Mouse (Mus musculus): ENCODE results near the gene Olfr1205.

The Olfr1205 gene

DNA sequence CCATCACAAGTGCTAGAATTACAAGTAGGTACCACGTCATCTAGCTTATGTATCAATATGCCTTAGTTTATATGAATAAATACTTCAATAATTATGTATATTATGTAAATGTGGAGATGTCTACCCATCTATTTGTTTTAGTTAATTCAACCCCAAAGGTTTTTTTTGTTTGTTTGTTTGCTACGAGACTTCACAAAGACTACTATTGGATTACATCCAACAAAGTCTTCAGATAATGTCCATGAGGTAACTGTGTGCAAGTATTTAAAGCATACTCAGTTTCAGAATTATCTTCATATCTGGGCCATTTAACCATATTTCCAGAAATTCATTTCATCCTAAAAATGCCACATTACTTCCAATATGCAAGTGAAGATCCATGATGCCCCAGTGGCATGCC is at the start of gene Olfr1205:
Gene Olfr1205 (plus strand): TSS at position 301 of the 400 bp plus-strand sequence.
- DNase-seq: no peak

DNA sequence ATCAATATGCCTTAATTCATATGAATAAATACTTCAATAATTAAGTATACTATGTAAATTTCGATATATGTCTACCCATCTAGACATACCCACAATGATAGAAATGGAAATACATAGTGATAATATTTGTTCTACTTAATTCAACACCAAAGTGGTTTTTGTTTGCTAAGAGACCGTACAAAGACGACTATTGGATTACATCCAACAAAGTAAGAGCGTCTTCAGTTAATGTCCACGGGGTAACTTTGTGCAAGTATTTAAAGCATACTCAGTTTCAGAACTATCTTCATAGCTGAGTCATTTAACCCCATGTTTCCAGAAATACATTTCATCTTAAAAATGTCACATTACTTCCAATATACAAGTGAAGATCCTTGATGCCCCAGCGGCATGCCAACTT is 36.8 kb upstream of the Olfr1205 start, which contains the start of gene Olfr1201:
Gene Olfr1201 (plus strand): TSS at position 301 of the 400 bp plus-strand sequence.
- no peak for DNase-seq

DNA sequence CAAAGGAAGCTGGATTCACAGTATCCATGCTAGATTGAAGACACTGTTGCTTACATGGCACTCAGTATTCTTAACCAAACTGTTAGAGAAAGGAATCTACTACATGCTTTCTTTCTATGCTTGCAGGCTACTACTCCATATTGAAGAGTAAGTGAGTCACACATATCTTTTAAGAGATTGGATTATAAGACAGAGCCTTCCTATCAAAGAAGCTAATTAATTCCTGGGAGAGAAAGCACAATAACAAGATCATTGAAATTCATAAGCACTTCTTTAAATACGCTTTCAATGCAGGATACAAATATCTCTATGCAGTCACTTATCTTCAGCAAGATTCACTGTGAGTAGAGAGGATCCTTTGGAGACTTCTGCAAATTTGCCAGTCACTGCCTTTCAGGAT is 15.3 kb upstream of the Olfr1205 start, which contains the start of gene Olfr1202:
Gene Olfr1202 (plus strand): TSS at position 301 of the 400 bp plus-strand sequence.
- DNase-seq: no peak

DNA sequence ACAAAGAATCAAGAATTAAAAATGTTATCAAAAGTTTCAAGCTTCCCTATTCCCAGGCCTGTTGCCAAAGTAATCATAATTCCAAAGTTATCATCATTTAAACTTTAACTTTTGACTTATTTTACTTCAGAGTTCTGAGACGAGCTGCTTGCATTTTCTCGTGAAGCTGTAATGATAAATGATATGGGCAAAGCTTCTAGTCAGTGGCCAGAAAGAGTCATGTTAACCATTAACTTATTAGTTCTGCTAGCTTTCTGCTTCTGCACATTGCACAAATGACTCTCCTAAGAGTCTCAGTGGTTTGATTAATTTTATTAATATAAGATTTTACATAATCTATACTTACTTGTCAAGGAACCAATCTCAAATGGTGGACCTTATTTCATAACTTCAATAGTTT is 8.9 kb downstream of the Olfr1205 start:
- DNase-seq: no peak

DNA sequence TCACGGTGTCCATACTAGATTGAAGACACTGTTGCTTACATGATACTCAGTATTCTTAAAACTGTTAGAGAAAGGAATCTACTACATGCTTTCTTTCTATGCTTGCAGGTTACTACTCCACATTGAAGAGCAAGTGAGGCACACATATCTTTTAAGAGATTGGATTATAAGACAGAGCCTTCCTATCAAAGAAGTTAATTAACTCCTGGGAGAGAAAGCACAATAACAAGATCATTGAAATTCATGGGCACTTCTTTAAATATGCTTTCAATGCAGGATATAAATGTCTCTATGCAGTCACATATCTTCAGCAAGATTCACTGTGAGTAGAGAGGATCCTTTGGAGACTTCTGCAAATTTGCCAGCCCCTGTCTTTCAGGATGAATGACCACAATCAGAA is 19.5 kb downstream of the Olfr1205 start, which contains the start of gene Olfr1204:
Gene Olfr1204 (plus strand): TSS at position 301 of the 400 bp plus-strand sequence.
- no peak for DNase-seq

DNA sequence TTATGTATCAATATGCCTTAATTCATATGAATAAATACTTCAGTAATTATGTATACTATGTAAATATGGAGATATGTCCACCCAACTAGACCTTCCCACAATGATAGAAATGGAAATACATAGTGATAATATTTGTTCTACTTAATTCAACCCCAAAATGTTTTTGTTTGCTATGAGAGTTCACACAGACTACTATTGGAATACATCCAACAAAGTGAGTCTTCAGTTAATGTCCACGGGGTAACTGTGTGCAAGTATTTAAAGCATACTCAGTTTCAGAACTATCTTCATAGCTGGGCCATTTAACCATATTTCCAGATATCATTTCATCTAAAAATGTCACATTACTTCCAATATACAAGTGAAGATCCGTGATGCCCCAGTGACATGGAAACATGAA is 33.4 kb downstream of the Olfr1205 start, which contains the start of gene Olfr1206:
Gene Olfr1206 (plus strand): TSS at position 301 of the 400 bp plus-strand sequence.
- no peak for DNase-seq

Measured in lung, postnatal 36 days (tissue).